Mouse (Mus musculus) fibroblast of lung, adult 2 months (primary cell): Measurements from ENCODE around the gene Adam10.

Source experiments
- DNase-seq: peaks from one replicate; pipeline ENCODE4 v3.0.0-alpha.2; 2011; ENCODE audit warnings: low read depth

Gene Adam10

DNA sequence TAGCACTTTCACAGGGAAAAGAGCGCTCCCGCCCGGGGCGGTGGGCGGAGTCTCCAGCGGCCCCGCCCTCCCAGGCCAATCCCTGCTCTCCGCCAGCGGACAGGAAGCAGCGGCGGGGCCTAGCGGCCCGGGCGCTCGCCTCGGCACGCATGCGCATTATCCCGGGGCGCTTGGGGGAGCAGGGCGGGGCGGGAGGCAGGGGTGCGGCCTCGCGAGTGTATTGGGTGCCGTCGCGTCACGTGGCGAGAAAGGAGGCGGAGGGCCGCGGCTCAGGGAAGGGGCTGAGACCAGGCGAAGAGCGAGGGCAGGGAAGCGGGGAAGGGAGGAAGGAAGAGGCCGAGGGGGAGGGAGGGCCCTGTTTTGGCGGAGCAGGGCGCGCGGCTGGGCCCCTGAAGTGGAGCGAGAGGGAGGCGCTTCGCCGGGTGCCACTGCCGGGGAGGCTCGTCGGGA is at the start of gene Adam10:
Gene Adam10 (plus strand): TSS at position 316 of the 450 bp plus-strand sequence.
- DNase-seq: peak; percentile 94

DNA sequence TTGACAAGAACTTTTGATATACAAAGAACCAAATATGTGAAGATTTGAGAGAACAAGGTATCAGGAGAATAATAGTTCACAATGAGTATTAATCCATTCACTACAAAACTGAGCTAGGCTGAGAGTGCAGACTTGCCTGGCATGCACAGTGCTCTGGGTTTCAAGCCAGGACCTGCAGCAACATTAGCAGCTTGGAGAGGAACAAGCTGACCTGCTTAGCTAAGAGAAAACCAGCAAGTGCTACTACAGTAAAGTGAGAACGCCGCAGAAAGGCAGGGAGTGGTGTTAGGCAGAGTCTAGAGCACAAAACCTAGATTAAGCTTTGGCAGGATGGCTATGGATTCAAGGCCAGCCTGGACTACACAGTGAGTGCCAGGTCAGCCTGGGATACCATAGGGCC is 49.1 kb upstream of the Adam10 start:
- DNase-seq: peak; percentile 30

DNA sequence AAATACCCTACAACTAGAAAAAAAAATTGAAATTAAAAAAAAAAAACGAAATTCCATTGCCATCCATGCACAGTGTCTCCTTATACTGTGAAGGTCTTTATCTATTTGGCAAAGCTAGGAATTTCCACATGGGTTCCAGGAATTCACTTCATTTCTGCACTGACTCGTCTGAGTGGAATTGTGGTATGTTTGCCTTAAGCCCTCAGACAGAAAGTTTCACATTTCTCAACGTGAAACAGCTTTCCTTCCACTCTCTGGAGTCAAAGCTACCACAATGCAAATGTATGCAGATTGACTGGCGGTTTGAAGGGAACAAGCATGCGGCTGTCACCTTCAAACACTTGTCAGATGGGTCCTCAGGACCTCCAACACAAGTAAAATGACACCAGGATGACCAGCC is 47.1 kb upstream of the Adam10 start:
- DNase-seq: no peak

DNA sequence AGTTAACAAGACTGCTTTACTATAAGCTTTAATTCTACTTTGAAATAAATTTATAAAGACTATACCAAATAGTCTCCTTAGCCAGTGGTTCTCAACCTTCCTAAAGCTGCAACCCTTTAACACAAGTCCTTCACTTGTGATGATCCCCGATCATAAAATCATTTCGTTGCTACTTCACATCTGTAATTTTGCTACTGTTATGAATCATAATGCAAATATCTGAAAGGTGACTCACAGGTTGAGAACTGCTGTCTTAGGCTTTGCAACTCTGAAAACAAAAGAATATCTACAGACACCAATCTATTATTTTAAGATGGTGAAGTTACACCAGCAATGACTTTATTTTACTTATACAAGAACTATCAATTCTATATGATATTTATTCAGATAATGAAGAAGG is 42.0 kb upstream of the Adam10 start:
- no peak for DNase-seq

DNA sequence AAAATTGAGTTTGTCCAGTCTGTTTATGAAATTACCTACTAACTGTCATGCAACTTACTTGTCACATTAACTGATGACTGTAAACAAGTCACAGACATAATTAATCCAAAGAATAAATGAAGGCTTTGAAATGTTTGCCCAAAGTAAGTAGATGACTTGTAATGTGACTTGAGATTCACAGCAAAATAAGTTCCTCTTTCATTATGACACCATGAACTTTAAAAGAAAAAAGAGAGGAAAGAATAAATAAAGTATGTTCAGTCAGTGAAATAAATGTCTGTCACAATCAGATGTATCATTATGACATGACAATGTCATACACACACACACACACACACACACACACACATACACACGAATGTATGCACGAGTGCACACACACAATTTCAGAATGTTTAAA is 28.5 kb upstream of the Adam10 start:
- DNase-seq: no peak

DNA sequence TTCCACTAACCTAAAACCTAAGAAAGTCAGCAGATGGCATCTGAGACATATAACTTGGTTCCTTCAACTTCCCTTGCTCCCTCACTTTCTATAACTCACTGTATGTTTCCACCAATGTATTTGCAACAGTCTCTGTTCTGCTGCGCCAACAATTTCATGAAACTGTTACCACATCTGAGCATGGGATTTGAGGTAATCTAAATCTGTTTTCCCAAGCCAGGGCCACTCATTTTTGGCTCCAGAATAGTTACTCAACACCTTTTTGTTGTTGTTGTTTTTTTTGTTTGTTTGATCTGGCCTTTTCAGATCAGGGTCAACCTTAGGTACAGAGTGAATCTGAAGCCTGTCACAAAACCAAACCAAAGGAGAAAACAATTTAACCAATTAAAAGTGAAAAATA is 27.8 kb upstream of the Adam10 start:
- no peak for DNase-seq

DNA sequence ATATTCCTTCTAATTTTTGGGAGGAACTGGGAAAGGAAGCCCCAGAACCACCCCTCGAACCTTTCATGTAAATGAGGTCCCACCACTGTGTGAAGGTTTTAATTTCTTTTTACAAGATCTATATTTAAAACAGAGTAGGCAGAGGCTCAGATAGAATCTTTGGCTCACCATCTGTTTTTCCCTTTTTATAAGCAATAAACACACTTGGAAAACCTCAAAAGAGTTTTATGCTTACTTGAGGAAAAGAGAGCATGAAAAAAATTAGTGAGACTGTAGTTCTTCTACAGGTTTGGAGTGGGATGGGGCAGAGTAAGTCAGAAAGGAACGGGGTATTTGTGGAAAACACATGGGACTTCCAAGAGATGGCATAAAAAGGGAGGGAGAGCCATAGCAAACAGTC is 26.6 kb upstream of the Adam10 start:
- no peak for DNase-seq

DNA sequence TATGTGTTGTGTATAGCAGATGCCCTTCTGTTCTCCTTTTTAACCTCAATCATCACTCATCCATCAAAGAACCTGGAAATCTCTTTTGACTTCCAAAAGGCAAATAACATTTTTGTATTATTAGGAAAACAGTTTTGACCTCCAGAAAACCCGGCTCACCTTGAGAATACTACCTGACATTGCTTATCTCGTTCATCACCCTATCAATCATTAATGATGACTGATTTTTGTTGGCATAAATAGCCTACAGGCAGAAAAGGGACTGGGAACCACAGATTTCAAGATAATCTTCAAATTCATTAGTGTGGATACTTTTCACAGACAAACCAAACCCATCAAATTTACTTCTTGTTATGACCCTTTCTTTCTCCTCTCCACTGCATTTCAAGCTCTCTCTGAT is 24.9 kb upstream of the Adam10 start:
- no peak for DNase-seq

DNA sequence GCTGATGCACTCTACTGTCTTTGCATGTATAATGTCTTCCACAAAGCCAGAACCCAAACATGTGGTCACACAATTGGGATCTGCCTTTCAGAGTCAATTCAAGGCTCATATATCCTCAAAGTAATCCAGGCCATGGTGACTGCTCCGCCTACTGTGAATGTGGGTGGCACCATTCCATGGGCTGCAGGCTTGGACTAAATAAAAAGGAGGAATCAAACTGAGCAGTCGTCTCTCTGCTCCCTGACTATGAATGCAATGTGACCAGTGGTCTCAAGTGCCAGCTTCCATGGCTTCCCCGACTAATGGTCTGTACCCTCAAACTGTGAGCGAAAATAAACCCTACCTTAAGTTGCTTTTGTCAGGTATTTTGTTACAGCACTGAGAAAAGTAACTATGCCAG is 24.3 kb upstream of the Adam10 start:
- no peak for DNase-seq

DNA sequence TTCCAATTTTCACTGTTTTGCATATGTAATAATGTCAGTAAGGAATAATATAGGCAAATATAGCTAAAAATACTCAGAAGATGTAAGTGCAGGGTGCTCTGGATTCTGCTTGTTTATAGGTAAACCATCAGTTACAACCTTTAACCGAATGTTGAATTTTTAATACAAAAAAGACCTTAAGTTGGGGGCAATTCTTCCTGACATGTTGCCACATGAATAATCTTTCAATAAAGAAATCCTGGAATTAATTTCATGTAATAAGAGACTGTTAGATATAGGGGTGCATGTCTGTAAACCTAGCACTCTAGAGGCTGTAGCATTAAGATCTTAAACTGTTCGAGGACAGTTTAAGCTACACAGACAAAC is 23.1 kb upstream of the Adam10 start:
- no peak for DNase-seq

DNA sequence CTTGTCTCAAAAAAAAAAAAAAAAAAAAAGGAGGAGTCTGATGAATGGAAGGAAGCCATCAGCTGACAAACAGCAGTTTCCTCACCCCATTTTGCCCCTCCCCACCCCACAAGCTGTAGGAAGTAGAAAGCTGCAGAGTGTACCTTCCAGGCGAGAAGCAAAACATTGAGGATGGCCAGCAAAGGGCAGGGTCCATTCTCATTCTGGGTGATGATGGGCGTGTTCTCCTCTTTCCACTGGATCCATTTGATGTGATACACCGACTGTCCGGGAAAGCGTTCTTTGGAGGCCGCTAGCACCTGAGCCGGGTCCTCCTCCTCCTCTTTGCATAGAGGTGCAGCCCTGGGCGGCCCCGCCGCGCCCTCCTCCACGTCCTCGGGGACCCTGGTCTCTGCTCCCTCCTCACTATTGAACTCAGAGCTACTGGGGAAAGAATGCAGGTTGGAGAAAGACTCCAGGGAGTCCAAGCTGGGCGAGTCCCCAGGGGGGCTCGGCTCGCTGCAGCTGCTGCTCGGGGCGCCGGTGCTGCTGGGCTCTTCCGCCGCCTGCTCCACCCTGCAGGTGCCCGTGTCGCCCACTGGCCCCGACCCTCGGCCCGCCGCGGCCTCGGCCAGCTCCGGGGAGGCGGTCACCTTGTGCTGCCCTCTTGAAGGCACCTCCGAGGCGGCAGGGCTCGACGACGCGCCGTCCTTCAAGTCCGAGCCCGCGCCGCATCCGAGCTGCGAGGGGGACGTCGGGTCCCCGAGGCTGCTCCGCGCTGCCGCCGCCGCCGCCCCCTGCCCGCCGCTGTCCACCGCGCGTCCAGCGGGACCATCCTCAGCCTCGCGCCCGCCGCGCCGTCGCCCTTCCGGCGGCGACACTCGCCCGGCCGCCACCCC is 22.4 kb upstream of the Adam10 start, which contains the start of gene Gm10642:
Gene Gm10642 (plus strand): TSS at position 122 of the 878 bp plus-strand sequence.
- DNase-seq: no peak

DNA sequence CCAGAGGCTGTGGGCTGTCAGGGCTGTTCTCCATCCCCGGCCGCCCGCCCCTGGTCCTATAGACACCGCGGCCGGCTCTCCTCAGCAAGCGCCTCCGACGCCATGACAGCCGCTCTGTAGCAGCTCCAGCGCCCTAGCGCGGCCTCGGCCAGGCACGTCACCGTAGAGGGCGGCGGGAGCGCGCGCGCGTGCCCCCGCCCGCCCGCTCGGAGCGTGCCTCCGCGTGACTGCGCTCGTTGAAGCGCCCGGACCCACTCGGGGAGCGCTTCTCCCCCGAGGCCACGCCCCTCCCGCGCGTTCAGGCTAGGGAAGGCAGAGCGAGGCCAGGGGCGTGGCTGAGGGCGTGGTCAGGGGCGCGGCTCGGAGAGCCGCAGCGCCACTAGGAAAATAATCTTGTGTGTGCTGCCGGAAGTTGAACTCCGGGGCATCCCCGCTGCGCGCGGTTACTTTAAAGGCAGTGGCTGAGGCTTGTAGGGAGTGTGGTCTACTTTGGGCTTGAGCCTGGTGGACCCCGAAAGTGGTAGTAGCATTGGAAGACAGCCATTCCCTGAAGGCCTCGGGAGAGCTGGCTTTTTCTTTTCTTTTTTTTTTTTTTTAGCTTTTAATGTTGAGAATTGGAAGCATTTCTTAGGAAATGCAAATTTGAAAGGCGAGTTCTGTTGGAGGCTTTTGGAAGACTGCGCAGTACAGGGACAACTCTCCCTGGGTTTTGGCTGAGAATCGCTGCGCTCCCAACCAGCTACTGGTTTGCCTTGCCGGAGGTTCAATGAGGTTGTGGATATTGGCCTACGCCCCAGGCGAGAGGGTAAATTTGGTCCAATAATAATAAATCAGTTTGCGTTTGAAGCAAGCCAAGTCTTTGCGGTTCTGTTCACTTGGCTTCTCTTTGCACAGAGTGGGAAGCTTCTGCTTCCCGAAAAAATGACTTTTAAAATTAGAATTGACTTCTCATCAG is 21.5 kb upstream of the Adam10 start, which contains the start of gene Mindy2:
Gene Mindy2 (minus strand): TSS at position 162 of the 955 bp plus-strand sequence.
- peak; percentile 96 for DNase-seq

DNA sequence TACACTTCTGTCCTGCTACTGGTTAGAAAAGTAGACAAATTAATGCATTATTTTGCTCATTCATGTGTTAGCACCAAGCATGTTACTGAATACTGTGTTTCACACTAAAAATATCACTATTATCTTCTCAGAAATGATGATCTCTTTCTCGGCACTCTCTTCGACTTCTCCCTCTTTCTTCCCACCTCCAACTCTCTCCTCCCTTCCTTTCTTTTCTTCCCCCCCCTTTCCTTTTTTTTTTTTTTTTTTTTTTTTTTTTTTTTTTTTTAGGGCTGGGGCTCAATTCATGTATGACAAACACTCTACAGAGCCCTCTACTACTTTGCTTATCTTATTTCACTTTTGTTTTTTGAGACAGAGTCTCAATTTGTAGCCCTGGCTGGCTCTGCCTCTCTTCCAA is 20.5 kb upstream of the Adam10 start:
- DNase-seq: no peak

DNA sequence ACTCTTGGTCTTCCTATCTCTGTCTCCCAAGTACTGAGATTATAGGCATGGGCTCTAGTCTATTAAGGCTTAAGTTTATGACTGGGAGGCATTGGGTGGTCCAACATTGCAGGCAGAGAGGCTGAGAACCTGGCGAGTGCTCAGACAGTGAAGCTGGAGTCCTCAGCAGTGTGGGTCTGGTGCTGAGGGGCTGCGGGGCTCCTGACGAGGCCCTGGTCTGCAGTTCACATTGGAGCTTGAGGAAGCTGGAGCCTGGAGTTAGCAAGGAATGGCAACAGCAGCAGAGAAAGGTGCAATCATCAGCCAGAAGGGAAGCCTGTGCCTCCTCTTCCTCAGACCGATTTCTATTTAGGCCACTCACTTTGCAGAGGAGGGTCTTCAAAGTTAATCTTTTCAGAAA is 13.9 kb upstream of the Adam10 start:
- DNase-seq: no peak

DNA sequence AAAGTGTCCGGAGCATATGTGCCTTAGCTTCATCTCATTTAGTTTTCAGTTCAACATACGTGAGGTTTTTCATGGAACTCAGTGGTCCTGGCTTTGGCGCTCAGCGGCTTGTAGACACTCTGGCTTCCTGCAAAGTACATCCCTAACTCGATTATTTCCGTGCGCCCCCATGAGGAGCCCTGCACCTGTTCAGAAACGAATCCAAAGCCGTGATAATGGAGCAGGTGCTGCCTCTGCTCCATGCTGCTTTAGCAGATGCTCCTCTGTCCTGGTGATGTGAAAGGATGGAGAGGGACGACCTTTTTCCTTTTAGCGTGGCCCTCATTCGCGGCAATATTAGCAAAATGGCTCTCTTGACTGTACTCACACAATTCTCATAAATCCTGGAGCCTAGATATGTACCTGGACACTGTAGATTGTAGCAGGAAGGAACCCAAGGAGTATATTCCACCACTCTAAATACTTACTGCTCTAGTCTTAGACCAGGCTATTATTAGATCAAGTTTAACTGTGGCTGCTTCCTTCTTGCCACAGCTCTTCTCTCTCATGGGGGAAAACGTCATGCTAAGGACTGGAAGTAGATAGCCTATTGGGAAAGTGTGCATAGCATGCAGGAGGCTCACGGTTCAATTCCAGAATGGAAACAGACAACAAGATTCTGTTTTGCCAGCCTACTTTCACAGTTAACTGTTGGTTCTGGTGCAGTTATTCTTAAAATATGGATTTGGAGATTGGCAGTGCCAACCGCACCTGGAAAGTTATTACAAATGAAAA is 13.2 kb upstream of the Adam10 start:
- DNase-seq: no peak

DNA sequence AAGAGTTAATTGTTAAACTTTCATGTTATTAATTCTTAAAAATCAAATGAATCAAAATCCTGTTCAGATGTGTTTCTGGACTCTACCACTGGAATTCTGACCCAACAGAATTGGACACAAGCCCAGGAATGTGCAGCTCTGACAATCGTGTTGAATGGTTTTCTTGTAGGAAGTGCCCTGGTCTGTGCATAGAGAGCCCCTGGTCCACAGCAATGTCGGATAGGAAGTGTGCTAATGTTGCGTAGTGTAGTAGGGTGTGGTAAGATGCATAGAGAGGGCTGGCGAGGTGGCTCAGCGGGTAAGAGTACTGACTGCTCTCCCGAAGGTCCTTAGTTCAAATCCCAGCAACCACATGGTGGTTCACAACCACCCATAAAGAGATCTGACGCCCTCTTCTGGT is 12.0 kb upstream of the Adam10 start:
- DNase-seq: no peak

DNA sequence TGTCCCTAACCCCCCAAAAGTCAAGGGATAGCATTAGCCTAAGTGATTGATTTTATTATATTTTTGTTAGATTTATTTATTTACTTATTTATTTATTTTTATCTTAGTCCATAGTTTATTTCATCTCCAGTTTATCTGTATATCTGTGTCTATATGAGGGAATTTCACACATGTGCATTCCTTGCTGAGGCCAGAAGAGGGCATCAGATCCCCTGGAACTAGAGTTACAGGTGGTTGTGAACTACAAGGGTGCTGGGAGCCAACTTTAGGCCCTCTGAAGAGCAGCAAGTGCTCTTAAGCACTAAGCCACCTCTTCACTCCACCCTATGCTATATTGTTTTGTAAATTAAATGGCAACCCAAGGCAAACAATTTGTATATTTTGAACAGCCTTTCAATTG is 10.7 kb upstream of the Adam10 start:
- no peak for DNase-seq

DNA sequence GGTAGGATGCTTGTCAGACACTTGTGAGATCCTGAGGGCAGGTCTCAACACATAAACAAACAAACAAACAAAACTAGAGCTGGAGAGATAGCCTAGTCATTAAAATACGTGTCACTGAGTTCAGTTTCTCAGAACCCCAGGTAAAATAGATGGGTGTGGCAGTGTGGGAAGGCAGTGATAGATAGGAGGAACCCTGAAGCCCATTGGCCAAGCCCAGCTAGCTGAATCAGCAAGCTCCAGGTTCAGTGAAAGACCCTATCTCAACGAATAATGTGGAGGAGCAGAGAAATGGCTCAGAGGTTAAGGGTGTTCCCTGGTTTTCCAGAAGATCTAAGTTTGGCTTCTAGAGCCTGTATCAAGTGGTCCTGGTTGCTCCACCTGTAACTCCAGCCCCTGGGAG is 9.6 kb upstream of the Adam10 start:
- no peak for DNase-seq

DNA sequence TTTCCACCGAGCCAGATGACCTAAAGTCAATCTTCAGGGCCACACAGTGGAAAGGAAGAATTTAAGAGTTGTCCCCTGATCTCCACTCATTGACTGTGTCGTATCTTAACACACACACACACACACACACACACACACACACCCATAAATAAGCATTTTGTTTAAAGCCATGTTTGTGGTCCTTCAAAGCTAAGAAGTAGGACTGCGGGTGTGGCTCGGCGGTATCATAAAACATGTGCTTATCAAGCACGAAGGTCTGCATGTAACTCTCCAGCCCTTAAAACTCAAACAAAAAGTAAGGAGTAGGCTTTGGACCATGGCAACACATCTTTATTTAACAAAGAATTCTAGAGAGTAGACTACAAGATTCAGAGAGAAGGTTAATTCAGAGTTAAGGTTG is 8.4 kb upstream of the Adam10 start:
- no peak for DNase-seq

DNA sequence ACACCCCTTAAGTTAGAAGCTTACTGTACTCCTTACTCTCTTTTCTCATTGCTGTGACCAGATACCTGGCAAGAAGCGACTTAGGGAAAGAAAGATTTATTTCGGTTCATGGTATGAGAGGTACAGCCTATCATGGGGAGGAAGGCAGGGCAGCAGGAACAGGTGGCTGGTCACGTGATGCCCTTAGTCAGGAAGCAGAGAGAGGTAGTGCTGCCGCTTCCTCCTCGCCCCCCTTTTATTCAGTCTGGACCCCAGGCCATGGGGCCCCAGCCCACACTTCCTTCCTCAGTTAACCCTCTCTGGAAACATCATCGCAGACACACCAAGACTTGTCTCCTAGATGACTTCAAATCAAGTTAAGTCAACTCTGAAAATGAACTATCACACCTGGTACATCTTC is 7.5 kb upstream of the Adam10 start:
- DNase-seq: no peak

DNA sequence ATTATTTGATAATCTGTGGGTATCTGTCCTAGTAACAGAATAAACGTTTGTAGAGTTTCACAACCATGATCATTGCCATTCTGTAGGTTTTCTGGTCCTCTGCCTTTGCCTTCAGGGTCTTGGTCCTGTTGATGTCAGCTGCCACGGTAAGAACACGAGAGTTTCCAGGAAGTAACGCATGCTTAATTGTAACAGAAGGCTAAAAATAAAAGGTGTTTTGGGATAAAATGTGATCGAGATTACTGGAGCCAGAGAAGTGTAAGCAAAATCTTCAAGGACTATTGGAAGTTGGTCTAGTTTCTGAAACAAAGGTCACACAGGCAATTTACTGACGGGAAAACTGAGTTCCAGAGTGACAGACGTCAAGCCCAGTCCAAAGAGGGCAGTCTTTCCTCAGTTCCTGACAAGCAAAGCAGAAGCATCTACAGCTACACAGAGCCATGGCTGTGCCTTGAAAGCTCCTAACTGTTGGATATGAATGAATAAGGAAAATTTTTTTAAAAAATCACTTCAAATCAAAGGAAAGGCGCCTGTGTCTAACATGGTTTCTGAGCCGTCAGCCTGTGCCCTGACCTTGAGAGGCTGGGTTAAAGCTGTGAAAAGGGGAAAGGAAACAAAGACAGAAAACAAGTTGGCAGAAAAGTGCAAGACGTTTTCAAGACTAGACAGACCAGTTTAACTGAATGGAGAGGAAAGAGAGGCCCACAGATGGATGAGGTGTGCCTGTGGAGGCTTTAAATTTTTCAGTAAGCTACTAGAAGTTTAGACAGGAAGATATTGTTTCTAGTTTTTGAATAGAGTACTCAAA is 6.8 kb upstream of the Adam10 start:
- no peak for DNase-seq
